Mouse (Mus musculus): ENCODE results near the gene Myo18a. TPM values are rescaled to one million over a fixed set of nuclear protein-coding genes. Genes with fewer than 3 reads are reported as not detected.
A peak's percentile ranks its signal among the peaks of the same experiment; 100 is the strongest.

The Myo18a gene
- polyA plus RNA-seq, 1 experiment from 2014 or later: 29.9 TPM

DNA sequence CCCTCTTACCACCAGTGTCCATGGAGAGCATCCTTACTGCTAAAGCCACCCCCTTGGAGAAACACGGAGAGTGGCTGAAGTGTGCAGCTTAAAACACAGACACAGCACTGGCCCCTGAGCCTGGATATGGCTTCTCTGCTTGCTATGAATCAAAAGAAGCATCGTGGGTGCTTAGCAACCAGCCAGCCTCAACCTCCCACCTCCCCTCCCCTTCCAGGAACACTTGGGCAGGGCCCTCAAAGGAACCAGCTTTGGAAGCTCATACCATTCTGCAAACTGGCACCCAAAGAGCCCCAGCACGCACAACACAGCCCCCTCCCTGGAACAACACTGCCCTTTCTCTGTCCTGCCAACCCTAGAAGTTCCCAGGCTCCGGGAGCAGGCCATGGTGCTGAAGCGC, 146.3 kb downstream of the Myo18a start:
- peaks cover 18% of the 10 kb centered on the region for H3K27me3 ChIP-seq (replicated peaks)
- peaks cover 4% of the 10 kb centered on the region; the same call in 1 of the 2 replicates for H3K4me1 ChIP-seq
- ATAC-seq (ENCODE audit: insufficient read depth, low FRiP score, low read depth): no peak
- no peak overlapping the region for H3K9ac ChIP-seq
- WGBS: 24% methylated on average over 5 of the region's 5 CpGs
- no peak overlapping the region for H3K4me3 ChIP-seq (replicated peaks)
- no peak overlapping the region for H3K4me2 ChIP-seq
- H3K9me3 ChIP-seq: no peaks in the 10 kb centered on the region
- H3K36me3 ChIP-seq: no peaks in the 10 kb centered on the region
- no peak overlapping the region for H3K27ac ChIP-seq

DNA sequence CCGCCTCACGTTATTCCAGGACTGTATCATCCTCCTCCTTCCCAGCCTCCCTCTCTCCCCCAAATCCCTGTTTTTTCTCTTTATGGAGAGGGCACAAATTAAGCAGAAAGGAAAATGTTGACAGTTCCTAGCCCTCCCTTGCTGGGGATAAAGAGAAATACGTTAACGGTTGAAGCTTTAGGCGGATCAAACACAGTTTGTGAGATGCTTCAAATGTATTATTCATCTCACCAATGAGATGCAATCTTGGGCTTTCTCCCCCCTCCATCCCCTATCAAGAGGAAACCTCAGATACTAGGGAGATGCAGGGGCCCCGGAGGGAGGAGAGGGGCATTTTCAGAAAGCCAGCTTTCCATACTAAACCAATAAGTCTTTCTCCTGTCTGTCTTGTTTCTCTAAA, 146.7 kb downstream of the Myo18a start:
- no peak overlapping the region for H3K4me2 ChIP-seq
- H3K4me1 ChIP-seq: peaks cover 7% of the 10 kb centered on the region; the same call in 1 of the 2 replicates
- ATAC-seq (ENCODE audit: insufficient read depth, low FRiP score, low read depth): no peak
- no peaks in the 10 kb centered on the region for H3K9me3 ChIP-seq
- H3K4me3 ChIP-seq (replicated peaks): no peak overlapping the region
- no peak overlapping the region for H3K9ac ChIP-seq
- H3K27me3 ChIP-seq (replicated peaks): peaks cover 21% of the 10 kb centered on the region
- no peaks in the 10 kb centered on the region for H3K36me3 ChIP-seq
- no peak overlapping the region for H3K27ac ChIP-seq
- WGBS: 23% methylated on average over 6 of the region's 6 CpGs

DNA sequence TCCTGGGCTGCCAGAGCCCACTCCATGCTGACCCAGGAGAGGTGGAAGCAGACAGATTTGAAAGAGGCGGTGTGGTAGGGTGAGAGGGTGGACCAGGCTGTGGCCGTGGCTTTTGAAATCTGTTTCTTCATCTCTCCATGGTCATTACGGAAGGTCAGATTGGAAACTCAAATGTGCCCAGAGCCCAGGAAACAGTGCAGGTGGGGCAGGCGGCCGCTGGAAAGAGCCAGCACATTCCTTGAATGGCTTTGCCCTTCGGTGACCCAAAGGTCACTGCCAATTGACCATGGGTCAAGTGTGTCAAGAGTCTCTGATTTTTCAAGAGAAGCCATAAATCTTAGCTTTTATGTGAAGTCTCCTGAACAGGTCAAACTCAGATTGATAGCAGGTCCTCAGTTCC, 150.5 kb downstream of the Myo18a start:
- 0 out of 2 replicates have a peak, but pooled peaks cover 4% of the 10 kb centered on the region for H3K4me1 ChIP-seq
- peaks cover 44% of the 10 kb centered on the region for H3K27me3 ChIP-seq (replicated peaks)
- no peak overlapping the region for H3K9ac ChIP-seq
- no peak overlapping the region for H3K4me3 ChIP-seq (replicated peaks)
- WGBS: 49% methylated on average over 6 of the region's 6 CpGs
- no peaks in the 10 kb centered on the region for H3K36me3 ChIP-seq
- H3K27ac ChIP-seq: no peak overlapping the region
- ATAC-seq (ENCODE audit: insufficient read depth, low FRiP score, low read depth): no peak
- H3K4me2 ChIP-seq: no peak overlapping the region
- H3K9me3 ChIP-seq: no peaks in the 10 kb centered on the region

DNA sequence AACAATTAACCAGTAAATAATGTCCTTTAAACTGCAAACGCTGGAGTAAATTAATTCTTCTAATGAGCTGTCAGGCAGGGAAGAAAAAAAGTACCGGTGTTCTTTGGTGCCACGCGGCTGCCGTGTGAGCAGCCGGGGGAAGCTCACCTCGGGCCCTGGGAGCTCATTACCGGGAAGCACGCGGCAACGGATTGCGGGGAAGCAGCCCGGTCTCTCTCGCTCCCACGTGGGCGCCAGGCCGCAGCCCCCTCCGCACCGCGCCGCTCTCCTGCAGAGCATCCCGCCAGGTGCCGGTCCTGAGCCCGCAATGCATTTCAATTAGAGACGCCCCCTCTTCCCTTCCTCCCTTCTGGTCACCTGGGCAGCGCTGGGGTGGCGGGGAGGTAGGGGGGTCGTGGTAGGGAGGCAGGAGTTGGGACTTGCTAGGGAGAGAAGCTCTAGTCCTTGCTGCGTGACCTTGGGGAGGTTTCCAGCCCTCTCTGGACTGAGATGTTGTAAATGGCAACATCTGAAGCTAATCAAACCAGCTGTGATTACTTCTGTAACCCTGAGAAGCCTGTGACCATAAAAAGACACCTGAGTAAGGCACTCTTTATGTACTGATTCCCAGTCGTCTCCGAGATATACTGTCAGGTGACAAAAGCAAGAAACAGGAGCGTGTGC, 151.7 kb downstream of the Myo18a start:
- H3K4me2 ChIP-seq: 0 out of 2 replicates have a peak overlapping the region, but pooled peaks have one; percentile 3
- 3% methylated on average over 32 of the region's 32 CpGs for WGBS
- H3K9ac ChIP-seq: no peak overlapping the region
- H3K36me3 ChIP-seq: no peaks in the 10 kb centered on the region
- H3K27ac ChIP-seq: no peak overlapping the region
- no peak for ATAC-seq (ENCODE audit: insufficient read depth, low FRiP score, low read depth)
- H3K4me3 ChIP-seq (replicated peaks): 0 out of 2 replicates have a peak overlapping the region, but pooled peaks have one; percentile 3
- no peaks in the 10 kb centered on the region for H3K9me3 ChIP-seq
- H3K27me3 ChIP-seq (replicated peaks): peaks cover 44% of the 10 kb centered on the region
- H3K4me1 ChIP-seq: 0 out of 2 replicates have a peak, but pooled peaks cover 4% of the 10 kb centered on the region

Other genes starting within 250 kb of the Myo18a start
- 4.0 and 5.2 TPM in 2 replicates for gene Abhd15, start 248.1 kb upstream of the Myo18a start, polyA plus RNA-seq (2015; fragmentation: Nextera tagmentation; extraction: Ambion mirVana)
- gene Trp53i13, start 247.3 kb upstream of the Myo18a start, polyA plus RNA-seq (2015; fragmentation: Nextera tagmentation; extraction: Ambion mirVana): 33.7 and 35.8 TPM in 2 replicates
- gene Gm10392, start 244.0 kb upstream of the Myo18a start, polyA plus RNA-seq (2015; fragmentation: Nextera tagmentation; extraction: Ambion mirVana): 0.13 and 0.15 TPM in 2 replicates
- gene Taok1, start 155.4 kb upstream of the Myo18a start, polyA plus RNA-seq (2015; fragmentation: Nextera tagmentation; extraction: Ambion mirVana): 12.4 and 13.4 TPM in 2 replicates
- gene Nufip2, start 77.1 kb upstream of the Myo18a start, polyA plus RNA-seq (2015; fragmentation: Nextera tagmentation; extraction: Ambion mirVana): 4.9 and 5.0 TPM in 2 replicates
- 0.13 TPM in 1 of 2 replicates, not detected in the other for gene Cryba1, start 38.0 kb upstream of the Myo18a start, polyA plus RNA-seq (2015; fragmentation: Nextera tagmentation; extraction: Ambion mirVana)
- gene Gm10277, start 24.5 kb downstream of the Myo18a start, polyA plus RNA-seq (2015; fragmentation: Nextera tagmentation; extraction: Ambion mirVana): 1.5 and 1.6 TPM in 2 replicates
- 16.4 and 23.3 TPM in 2 replicates for gene Pipox, start 130.8 kb downstream of the Myo18a start, polyA plus RNA-seq (2015; fragmentation: Nextera tagmentation; extraction: Ambion mirVana)
- 1.7 and 1.8 TPM in 2 replicates for gene Sez6, start 167.6 kb downstream of the Myo18a start, polyA plus RNA-seq (2015; fragmentation: Nextera tagmentation; extraction: Ambion mirVana)
- 13.4 and 18.0 TPM in 2 replicates for gene Phf12, start 219.5 kb downstream of the Myo18a start, polyA plus RNA-seq (2015; fragmentation: Nextera tagmentation; extraction: Ambion mirVana)